Mouse (Mus musculus): ENCODE results near the gene Pabpc4.
"Not testable (repeated sequence)": the region's sequence is repeated elsewhere in the genome, so short reads cannot be mapped to it uniquely, and the experiment has no call there.

Gene Pabpc4

DNA sequence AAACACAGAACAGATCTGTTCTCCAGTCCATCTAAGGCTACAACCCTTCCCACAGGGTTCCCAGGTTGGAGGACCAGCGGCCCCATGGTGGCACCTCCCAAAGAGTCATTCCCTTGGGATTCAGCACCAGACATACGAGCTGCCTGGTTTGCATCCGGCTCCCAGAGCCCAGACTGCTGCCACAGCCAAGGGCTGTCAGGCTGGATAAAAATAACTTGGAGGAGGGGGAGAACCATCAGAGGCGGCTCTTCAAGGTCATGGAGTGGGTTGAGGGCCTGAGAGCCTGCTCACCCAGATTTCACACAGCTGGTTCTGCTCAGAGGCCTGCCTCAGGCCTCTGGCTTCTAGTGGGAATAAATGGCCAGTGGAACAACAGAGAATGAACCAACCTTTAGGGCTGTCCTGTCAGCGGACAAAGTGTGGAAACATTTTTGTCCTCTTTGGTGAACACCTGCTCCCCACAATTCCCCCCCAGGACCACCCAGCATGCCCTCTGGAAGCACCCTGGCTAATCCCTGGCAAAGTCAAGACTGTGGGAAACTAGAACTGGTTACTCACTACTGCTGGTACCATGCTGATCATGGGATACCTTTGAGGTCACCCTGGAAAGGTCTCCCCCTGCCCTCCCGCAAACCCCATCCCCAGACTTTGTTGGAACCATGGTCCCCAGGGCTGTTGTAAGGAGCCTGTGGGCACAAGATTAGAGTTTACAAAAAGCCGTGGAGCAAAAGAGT, 14.8 kb upstream of the Pabpc4 start:
- in situ Hi-C loops (cut with MboI, MseI): loop anchor here in 1 of 2 experiments (10.0 kb wide), 1 partner anchor 1907 kb away; no protein-coding TSS in a partner anchor

DNA sequence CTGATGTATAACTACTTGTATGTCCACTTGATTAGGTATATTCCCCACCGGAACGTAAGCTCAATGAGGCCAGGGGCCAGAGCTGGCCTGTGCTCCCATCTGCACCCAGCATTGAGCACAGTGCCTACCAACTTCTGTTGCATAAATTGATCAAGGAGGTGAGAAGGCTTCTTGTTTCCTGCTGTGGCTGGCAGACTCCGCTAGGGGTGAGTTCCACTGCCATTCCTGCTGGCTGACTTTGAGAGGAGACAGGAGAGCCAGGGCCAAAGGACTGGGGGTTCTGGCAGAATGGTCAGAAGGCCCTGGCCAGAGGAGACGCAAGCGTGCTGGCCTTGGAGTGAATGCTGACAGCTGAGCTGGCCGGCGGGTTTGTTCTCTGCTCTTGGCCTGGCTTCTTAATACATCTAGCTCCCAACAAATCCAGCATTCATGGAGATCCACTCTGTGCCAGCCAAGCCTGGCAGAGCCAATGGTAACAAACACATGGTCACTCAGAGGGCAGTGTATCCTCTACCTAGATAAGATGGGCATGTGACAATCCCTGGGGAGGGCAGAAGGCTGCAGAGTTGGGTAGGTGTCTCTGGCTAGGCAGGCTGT, 13.1 kb upstream of the Pabpc4 start:
- in situ Hi-C loops (cut with MboI, MseI): loop anchor here in 1 of 2 experiments (10.0 kb wide), 1 partner anchor 1906 kb away; no protein-coding TSS in a partner anchor

DNA sequence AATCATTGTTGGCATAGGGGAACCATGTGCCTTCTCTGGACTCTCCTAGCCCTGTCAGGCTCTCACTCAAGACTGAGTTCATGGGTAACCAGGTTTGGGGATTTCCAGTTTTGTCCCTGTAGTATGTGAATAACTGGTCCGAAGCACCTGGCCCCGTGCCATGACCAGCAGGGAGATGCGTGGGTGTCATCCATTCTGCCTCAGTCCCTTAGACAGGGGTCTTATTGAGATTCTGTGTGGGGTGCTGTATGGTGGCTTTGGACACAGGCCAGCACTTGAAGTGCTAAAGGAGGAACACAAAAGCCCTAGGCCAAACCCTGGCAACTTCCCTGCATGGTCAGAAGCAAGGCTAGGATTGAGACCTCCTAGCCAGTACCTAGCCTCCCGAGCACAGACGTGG, 9.9 kb upstream of the Pabpc4 start:
- in situ Hi-C loops (cut with MboI, MseI): loop anchor here in 1 of 2 experiments (5.0 kb wide), 1 partner anchor 35 kb away; no protein-coding TSS in a partner anchor

DNA sequence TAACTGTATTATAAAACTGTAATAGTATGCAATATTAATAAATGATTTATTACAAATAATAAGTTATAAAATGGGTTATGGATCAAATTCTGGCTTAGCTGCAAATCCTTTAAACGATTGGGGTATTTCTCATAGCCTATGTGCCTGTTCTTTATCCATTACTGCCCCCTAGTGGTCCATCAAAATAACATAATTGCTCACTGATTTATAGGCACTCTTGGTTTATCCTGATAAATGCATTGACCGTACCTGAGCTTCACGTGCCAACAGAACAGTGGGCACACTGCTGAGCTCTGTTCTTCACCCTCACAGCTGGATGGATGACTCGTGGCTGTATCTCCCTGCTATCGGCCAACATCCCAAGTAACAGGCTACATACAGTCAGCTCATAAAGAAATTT, 7.5 kb upstream of the Pabpc4 start:
- in situ Hi-C loops (cut with MboI, MseI): loop anchor here (5.0 kb wide), 2 partner anchors 37 to 92 kb away; no protein-coding TSS in a partner anchor

DNA sequence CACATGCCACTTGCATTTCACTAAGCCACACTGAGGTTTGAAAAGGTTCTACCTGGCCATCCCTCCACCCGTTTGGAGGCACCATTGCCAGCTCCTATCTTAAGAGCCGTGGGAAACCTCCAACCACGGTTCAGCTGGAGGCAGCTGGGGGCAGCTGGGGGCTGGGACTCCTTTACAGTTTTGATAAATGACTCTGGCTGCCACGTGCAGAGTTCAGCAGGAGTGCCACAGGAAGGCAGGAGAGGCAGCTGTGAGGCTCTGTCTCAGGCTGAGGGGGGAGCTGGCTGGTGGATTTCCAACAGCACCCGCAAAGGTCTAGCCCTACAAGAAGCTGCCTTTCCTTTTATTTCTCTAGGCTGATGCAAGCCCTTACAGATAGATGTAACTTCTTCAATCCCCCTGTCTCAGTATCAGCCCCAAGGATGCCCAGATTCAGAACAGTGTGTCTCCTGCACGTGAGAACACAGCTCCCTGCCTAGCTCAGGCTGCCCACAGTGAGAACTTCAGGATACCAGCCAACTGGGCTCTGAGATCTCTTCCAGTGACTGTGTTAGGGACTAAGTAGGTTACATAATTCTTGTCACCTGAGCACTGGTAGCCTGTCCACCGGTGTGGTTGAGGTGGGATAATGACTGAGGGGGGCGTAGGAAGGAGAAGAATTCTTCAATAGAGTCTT, 1.9 kb upstream of the Pabpc4 start:
- in situ Hi-C loops (cut with MboI, MseI): no loop called here

DNA sequence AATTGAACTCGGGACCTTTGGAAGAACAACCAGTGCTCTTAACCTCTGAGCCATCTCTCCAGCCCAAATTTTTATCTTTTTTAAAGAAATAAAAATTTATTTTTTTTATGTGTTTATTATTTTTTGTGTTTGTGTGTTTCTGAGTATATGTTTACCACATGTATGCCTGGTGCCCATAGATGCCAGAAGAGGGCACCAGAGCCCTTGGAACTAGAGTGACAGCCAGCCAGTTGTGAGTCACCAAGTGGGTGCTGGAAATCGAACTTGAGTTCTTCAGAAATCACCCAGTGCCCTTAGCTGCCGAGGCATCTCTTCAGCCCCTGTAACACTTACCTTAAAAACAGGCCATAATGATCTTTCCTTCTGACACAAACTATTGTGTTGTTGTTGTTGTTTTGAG, 8.9 kb downstream of the Pabpc4 start:
- in situ Hi-C loops (cut with MboI, MseI): no loop called here

DNA sequence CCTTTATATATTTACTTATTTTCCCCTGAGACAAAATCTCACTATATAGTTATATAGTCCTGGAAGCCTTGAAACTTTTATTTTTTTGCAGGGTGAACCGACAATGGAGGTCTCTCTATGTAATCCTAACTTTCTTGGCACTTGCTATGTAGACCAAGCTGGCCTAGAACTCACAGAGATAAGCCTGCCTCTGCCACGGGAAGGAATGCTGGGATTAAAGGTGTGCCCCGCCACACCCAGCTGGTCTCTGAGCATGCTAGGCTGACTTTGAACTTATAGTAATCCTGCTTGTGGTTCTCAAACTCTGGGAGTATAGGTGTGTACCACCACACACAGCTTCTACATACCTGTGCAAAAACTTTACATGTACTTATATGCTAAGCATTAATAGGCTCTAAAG, 18.0 kb downstream of the Pabpc4 start:
- in situ Hi-C loops (cut with MboI, MseI): no loop called here

DNA sequence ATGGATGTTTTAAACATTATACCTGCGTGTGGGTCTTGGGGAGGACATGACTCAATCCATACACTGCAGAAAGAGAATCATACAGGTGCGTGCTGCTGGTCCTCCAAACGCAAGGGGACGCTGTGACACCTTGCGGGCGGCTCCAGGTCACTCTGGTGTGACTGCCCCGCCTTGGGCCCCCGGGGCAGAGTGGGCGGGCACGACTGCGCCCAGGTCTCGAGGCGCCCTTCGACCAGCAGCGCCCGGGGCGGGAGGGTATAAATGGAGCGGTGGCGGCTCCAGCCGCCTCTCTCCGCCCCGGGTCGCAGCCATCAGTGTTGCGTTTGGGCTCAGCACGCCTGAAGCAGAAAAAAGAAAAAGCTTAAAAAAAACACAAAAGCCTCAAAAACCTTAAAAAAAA, 20.3 kb downstream of the Pabpc4 start:
- in situ Hi-C loops (cut with MboI, MseI): no loop called here

DNA sequence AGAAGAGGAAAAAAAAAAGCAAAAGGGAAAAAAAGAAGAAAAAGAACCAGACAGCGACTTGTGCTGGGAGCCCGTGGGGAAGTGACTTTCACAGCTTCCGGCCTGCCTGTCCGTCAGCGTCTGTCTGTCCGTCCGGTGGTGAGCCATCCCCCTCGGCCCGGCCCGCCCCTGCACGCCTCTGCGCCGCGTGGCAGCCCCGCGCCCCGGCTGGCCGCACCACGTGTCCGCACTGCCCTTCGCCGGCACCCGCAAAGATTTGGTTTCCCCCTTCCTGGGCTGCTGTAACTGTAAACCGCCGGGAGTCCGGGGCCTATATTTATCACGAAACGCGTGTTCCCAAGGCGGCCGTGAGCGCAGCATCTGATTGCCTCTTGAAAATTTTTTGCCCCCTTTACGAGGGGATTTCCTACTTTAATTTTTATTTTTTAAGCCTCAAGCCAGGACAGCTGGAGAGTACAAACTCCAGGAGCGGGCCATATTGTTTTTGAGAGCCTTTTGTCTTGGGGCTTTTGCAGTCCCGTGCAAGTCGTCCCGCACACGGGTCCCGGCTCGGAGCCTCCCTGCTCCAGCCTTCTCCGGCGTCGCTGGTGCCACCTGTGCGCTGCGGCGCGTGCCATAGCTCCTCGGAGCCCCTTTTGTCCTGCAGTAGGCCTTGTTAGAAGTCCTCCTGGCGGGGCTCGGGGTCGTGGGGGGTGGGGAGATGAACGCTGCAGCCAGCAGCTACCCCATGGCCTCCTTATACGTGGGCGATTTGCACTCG, 20.9 kb downstream of the Pabpc4 start:
- in situ Hi-C loops (cut with MboI, MseI): not testable (repeated sequence)

DNA sequence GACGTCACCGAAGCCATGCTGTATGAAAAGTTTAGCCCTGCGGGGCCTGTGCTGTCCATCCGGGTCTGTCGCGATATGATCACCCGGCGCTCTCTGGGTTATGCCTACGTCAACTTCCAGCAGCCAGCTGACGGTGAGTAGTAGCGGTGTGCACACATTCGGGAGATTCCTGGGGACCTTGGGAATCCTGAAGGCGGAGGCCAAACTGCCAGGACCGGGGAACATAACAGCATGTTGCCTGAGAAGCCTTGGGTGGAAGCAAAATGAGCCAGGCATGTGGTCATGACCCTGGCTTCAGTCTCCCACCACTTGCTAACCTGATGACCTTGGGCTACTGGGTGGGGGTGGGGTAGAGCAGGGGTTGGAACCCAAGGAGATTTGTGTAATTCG, 21.5 kb downstream of the Pabpc4 start:
- in situ Hi-C loops (cut with MboI, MseI): not testable (repeated sequence)

DNA sequence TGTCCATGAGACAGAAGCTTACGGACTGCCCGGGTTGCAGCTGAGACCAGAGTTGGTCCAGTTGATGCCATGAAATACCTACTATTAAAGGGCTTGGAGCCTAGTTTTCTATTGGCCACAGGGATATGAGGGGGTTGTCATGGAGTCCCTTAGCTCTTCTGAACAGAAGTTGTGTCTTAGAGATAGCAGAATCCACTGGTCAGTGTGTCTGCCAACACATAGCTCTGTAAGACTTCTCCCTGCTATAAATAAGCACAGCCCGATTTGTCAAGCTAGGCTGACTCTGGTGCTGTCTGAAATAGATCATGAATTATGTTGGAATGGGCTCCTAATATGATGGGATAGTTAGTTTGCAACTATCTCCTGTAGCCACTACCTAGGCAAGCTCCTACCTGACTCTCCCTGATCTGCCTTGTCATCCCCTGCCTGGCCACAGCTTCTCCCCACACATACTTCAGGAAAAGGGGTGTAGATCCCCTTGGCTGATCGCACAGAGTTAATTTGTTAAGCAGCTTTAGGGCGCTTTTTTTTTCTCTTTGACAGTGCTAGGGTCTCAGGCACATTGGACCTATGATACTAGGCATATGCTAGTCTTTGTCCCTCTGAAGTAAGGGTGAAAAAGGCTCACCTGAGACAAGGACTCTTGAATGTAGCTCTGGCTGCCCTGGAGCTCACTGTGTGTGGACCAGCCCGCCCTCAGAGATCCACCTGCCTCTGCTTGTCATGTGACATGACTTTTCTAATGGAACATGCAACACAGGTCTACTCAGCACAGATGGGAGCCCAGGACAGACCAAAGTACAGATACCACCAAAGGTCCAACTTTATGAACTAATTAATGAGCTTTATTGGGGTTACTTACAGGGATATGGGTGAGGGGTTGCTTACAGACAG, 22.8 kb downstream of the Pabpc4 start:
- in situ Hi-C loops (cut with MboI, MseI): no loop called here

DNA sequence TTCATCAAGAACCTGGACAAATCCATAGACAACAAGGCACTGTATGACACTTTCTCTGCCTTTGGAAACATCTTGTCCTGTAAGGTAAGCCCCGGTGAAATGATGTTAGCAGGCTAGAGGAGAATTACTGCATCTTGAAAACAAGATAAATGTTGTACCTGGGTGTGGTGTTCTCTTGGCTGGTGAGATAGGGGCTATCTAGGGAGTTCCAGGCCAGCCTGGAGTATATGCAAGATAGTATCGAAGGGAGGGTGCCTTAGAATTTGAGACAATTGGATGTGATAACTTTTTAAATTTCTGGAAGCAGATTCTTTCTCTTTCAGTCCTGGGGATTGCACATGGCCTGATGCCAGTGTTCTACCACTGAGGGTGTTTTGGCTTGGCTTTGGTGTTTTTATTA, 24.6 kb downstream of the Pabpc4 start:
- in situ Hi-C loops (cut with MboI, MseI): no loop called here

DNA sequence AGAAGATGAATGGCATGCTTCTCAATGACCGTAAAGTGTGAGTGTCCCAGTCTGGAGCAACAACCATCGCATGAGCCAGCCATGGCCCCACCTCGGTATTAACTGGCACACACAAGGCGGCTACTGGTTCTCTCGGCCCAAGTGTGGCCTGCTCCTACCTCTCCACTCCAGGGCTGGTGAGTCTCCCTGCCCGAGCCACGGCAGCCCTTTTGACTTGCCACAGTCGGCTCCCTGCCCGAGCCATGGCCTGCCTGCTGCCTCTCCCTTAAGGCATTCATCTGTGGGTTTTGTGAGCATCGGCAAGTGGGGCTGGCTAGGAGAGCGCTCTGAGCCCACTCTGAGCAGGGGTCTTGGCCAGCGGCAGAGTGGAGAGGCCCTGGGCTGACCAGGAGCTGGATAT, 26.9 kb downstream of the Pabpc4 start:
- in situ Hi-C loops (cut with MboI, MseI): no loop called here

DNA sequence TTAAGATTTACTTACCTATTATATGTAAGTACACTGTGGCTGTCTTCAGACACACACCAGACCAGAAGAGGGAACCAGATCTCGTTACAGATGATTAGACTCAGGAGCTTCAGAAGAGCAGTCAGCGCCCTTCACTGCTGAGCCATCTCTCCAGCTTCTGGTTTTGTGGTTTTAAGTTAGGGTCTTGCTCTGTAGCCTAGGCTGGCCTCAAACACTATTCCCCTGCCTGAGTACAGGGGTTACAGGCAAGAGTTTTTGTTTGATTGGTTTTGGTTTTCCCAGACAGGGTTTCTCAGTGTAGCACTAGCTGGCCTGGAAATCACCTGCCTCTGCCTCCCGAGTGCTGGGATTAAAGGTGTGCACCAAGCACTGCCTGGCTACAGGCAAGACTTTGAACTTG, 30.2 kb downstream of the Pabpc4 start:
- in situ Hi-C loops (cut with MboI, MseI): loop anchor here in 1 of 2 experiments (10.0 kb wide), 1 partner anchor 92 kb away; no protein-coding TSS in a partner anchor

DNA sequence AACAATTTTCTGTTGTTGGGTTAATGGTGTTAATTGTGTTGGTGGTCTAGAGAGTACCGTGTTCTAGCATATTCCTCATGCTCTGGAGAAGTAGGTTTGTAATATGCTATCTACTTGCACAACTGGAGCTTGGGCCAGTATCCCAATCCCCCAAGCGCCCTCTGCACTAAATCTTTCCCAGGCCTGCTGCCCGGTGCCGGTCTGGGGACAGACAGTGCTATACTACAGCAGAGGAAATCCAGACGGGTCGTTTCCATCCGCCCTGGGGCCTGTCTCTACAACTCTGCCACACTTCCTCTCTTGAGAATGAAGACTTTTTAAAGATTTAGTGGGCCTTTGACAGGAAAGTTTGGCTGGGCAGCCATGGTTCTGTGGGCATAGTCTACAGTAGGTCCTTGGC, 30.8 kb downstream of the Pabpc4 start:
- in situ Hi-C loops (cut with MboI, MseI): loop anchor here in 1 of 2 experiments (10.0 kb wide), 1 partner anchor 92 kb away; no protein-coding TSS in a partner anchor

DNA sequence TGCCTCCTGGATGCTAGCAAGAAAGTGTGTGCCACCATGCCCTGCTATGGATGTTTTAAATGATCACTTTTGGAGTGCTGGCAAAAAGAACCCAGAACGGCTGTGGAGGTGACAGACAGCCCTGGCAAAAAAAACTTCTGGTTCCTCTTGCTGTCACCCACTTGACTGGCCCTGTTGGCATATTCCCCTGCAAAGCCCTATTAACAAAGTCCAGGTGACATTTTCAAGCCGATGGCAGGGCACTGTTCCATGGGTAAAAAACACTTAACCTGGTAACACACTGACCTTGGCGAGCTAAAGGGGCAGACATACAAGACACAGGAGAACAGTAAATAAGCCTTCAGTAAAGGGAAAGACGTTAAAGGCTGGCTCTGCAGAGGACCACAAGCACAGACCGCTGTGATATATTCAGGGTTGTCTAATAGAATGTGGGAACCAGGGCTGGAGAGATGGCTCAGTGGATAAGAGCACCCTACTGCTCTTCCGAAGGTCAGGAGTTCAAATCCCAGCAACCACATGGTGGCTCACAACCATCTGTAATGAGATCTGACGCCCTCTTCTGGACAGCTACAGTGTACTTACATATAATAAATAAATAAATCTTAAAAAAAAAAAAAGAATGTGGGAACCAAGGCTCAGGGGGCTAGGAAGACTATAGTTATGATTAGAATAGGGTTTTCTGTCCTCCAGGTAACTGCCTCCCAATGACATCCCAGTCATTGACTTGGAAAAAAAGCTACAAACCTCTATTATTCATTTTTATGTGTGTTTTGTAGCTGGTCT, 31.7 kb downstream of the Pabpc4 start:
- in situ Hi-C loops (cut with MboI, MseI): loop anchor here in 1 of 2 experiments (10.0 kb wide), 1 partner anchor 91 kb away; no protein-coding TSS in a partner anchor

DNA sequence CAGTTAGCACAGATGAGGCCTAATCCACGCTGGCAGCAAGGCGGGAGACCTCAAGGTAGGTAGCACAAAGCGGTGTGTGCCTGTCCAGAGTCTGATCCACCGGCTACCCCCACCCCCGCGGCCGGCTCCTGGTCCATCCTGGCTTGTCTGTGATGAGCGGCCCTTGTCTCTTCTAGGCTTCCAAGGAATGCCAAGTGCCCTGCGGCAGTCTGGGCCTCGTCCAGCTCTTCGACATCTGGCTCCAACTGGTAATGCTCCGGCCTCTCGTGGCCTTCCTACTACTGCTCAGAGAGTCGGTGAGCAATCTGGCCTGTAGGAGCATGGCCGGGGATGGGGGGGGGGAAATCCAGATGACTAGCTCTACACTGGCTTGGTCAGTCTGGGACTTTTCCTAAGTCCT, 32.9 kb downstream of the Pabpc4 start:
- in situ Hi-C loops (cut with MboI, MseI): loop anchor here in 1 of 2 experiments (5.0 to 10.0 kb wide), 2 partner anchors 67 to 90 kb away; no protein-coding TSS in a partner anchor

DNA sequence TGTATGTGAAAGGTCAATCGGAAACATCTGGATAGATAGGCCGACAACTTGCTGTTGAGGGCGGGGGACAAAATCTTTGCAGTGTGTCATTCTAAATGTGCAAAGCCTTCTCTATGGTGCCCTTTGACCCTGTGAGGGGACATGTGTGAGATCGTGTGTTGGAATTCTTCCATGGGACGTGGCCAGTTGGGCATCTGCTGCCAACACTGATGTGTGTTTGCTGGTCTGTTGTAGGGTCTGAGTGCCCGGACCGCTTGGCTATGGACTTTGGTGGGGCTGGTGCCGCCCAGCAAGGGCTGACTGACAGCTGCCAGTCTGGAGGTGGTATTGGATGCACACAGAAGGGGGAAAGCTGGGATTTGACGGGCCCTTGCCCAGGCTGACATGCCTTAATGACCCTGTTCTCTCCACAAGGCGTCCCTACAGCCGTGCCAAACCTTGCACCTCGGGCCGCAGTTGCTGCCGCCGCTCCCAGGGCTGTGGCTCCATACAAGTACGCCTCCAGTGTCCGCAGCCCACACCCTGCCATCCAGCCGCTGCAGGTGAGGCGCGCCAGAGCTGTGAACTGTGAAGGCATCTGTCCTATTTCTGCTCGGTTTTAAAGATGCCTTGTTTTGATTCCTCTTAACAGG, 33.5 kb downstream of the Pabpc4 start:
- in situ Hi-C loops (cut with MboI, MseI): loop anchor here in 1 of 2 experiments (5.0 to 10.0 kb wide), 2 partner anchors 67 to 89 kb away; no protein-coding TSS in a partner anchor

DNA sequence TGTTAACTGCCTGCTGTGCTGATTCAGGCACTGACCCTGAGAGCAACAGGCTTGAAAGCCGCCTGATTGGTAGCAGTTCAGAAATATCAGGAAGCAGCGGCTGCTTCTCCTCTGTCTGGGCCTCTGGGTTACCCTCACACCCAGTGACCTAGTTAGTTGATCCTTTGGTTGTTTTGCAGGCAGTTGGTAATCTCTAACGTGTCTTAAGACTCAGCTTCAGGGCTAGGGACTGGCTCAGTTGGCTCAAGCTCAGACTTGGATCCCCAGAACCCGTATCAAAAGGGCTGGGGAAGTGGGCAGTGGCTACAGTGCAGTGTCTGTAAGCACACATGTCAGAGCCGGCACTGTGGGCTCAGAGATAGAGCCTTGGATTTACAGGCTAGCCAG, 34.0 kb downstream of the Pabpc4 start:
- in situ Hi-C loops (cut with MboI, MseI): loop anchor here in 1 of 2 experiments (5.0 to 10.0 kb wide), 2 partner anchors 66 to 89 kb away; no protein-coding TSS in a partner anchor
